Mouse (Mus musculus) ZHBTc4 (cell line): ENCODE measurements around the gene Fgb.
A peak's percentile ranks its signal among the peaks of the same experiment; 100 is the strongest.

Experiments
- DNase-seq: peaks from one replicate; pipeline ENCODE4 v3.0.0-alpha.2; 2011; ENCODE audit warnings: low read depth, low spot score

Fgb gene

DNA sequence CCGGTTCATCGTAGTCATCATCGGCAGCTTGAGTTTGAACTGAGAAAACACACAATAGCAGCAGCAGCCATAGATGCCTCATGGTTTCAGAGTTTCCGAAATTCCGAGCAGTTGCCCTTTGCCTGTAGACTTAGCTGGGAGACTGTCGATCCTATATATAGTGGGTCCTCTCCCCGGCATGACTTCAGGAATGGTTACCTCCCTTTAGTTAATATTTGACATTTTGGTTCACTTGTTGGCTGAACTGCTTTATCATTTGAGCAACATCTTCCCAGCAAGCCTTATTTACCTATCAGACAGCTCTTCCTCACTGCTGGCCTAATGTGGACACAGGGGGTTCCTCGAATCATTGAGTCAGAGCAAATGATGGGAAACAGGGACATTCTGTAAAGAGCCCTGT lies at the start of gene Fgb:
Gene Fgb (minus strand): TSS at position 184 of the 400 bp plus-strand sequence.
- DNase-seq = no peak

DNA sequence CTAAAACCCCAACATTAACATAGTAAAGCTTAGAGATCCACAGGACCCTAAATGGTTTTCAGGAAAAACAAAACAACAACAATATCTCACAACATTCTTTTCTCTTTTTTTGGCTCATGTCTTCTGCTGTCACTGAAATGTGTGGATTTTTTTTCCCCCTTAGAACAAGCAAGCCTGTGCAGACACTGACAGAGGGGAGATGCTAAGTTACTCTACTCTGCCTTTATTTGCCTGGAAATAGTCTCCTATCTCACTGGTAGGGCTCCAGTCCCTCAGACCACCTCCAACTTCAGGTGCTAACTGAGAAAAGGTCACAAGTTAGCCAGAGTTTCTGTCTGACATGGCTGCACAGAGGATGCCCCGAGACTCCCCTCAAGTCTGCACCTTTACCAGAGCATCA lies 49.5 kb upstream of the Fgb start:
- no peak for DNase-seq

DNA sequence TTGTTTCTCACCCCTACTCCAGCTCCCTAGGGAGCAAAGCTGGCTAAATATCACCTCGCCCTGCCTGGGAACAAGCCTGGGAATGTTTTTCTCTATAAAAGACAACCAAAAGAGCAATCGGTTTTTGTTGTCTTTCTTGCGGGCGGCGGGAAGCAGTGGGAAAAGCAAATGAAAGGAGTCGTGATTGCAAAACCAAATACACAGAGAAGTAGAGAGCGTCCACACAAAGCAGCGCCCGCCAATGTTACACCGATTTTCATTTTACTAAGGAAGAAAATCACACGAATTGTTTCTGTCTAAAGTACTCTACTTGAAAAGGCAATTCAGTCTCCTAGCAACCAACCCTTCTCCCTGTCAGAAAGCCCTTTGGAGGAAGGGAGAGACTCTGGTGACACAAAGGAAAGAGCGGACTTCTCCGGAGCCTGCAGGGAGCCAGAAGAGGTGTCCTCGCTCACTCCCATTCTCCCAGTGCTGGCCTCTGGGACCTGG lies 48.9 kb upstream of the Fgb start:
- DNase-seq = peak; percentile 51

DNA sequence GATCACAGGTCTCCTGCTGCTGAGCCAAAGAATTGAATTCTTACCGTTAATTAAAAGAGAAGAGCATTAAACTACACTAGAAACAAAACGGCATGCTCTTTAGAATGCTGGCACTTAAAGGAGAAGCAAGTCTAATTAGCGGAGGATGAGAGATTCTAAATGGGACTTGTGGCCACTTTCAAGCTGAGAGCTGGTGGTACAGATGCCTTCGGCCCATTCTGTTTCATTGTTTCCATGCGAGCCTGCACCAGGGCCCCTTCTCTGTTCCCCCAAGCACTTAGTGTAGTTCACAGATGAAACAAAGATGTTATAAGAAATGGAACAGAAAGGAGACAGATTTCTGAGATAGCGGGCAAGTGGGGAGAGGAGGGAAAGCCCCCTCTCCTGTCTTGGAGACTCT lies 47.9 kb upstream of the Fgb start:
- no peak for DNase-seq

DNA sequence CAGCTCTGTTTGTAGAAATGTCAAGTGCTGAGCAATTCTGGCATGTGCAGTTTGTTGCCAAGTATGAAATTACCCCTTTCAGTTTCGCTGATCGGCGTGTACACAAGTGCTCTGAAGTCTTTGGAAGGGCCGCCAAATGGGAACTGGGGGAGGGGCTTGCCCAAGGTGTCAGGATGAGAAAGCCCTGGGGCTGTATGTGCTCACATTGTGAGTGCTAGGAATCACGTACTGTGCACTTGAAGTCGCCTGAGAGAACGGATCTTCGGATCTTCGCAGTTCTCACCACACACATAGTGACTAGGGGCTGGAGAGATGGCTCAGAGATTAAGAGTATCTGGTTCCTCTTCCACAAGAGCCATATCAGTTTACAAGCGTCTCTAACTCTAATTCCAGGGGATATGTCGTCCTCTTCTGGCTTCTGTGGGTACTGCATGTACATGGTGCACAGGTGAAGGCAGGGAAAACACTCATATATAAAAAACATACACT lies 30.9 kb upstream of the Fgb start:
- DNase-seq = peak; percentile 75

DNA sequence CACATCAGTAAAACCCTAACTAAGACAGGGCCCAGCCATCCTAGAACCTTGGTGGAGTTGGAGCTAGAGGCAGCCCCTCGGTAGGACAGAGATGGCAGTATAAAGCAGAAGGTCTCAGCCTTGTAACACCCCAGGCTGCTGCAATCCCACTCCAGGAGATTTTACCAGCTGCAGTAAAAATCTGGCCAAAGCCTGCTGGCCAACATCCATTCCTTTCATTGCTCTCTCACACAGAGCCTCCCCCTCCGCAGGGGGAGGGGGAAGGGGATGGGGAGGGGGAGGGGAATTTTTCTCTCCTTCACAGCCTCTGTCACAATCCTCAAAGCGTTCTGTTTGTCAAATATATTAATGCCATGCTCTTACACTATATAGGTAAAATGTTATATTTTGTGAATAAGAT lies 26.9 kb upstream of the Fgb start:
- DNase-seq = no peak

DNA sequence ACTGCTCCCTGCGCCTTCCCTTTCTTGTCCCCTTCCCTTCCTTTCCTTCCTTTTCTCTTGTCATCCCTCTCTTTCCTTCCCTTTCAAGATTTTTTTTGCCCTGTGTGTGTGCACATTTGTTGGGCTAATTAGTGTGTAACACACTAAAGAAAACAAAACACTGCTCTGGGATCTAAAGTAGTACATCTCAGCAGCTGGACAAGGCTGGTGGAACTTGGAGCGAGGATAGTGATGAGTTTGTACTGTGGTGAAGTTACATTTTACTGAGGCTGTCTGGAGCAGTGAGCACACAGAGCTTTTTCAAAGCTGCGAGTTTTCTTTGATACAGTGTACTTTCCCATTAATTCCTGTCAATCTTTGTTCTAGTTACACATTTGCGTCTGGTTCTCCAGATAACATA lies 20.6 kb upstream of the Fgb start:
- no peak for DNase-seq

DNA sequence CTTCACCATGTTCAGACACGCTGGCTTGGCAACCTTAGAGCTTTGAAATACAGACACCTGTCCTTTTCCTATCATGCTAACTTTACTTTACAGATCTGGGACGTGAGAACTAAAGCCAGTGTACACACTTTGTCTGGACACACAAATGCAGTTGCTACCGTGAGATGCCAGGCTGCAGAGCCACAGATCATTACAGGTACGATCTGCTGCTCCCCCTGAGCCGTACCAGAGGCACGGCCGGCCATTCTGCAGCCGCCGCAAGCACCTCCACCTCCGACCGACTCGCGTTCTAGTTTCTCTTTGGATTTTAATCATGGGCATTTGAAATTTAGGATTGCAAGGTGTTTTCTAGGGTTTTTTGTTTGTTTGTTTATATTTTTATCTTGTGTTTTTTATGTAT lies 19.2 kb upstream of the Fgb start:
- no peak for DNase-seq

DNA sequence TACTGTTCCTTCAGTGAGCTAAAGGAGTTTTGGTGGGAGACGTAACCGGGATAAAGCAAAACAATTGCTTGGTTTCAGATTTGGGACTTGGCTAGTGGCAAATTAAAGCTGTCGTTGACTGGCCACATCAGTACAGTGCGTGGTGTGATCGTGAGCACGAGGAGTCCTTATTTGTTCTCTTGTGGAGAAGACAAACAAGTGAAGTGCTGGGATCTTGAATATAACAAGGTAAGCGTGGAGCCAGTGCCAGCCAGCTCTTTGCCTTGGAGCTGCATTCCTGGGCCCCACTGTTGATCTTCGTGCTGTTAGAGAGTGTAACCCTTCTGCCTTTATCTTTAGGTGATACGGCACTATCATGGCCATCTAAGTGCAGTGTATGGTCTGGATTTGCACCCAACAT lies 18.3 kb upstream of the Fgb start:
- DNase-seq = no peak

DNA sequence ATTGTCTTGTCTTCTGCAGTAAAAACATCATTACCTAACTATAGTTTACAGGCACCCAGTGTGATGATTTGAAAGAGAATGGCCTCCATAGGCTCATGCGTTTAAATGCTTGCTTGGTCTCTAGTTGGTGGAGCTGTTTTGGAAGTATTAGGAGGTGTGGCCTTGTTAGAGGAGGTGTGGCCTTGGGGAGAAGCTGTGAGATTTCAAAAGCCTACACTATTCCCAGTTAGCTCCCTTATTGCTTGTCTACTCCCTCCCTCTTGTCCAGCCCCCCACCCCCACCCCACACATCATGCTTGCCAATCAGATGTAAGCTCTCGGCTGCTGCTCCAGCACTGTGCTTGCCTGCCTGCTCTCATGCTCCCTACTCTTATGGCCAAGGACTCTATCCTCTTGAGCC lies 7.4 kb upstream of the Fgb start:
- DNase-seq = peak; percentile 57

DNA sequence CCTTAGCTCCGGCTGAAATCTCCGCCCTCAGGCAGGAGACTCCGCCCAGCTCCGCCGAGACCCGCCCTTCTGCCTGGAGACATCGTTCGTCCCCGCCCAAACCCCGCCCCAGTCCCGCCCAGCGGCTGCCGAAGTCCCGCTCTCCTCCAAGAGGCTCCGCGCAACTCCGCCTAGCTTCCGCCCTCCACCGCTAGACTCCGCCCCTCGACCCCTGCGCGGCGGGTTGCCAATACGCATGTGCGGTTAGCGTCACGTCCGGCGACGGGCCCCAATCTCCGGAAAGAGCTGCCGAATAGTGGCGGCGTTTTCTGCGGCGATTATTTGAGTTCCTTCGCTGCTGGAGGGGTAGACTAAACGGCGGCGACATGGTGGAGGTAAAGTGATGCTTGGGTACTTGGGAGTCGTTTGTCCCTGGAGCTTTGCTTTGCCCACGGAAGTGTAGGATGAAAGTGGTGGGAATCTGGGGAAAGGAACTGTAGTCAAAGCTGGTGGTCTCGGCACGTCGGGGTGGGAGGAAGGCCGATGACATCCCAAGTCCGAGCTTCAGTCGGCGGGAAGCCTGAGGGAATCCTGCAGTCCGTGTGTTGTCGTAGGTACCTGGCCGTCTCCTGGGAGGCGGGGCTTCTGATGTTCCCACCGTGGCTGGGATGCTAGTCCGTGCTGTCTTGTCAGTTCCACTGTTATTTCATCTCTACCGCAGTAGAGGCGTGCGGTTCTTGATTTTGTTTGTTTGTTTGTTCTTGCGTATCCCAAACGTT lies 5.8 kb upstream of the Fgb start, which contains the start of gene Plrg1:
Gene Plrg1 (plus strand): TSS at position 242 of the 758 bp plus-strand sequence.
- DNase-seq = peak; percentile 98

DNA sequence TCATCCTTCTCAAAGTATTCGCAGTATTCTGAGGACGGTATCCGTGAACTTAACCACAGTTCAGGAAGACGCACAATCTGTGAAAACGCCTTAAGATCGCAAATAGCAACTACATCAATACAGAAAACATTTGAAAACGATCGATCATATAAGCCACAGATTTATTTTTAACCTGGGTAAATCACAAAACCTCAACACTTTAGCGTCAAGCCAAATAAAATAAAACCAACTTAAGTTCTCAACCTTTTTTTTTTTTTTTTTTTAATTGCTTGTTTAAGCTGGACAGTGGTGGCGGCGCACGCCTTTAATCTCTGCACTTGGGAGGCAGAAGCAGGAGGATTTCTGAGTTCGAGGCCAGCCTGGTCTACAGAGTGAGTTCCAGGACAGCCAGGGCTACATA lies 5.1 kb upstream of the Fgb start:
- no peak for DNase-seq

DNA sequence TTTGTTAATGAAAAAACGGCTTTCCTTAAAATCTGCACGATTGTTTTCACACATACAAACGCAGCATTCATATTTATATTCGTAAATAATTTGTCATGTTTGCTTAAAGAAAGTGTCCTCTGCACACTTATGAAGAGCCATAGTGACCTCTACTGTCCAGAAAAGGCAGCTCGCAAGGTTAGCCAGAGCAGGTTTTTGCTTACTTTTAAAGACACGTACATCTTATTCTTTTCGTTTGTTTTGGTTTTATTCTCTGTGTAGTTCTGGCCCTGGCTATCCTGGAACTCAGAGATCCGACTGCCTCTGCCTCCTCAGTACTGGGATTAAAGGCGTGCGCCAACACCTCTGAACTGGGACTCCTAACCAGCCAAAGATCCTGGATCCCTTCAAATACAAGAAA lies 4.1 kb upstream of the Fgb start:
- DNase-seq = peak; percentile 26

DNA sequence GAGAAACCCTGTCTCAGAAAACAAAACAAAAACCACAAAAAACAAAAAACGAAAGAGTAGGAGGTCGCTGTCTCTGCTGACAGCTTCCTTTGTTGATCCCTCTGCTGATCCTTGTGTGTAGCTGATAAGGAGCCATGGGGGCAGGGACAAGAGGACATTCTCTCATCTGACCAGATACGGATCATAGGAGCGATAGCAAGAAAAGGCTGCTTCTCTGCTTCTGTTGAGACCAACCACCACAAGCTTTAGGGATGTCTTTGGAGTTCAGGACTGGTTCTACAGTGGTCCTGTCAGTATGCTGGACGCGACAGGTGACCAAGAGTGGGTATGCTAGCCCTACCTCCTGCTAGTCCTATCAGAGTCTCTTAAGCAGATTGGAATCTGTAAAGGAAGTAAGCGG lies 3.5 kb upstream of the Fgb start:
- DNase-seq = no peak

DNA sequence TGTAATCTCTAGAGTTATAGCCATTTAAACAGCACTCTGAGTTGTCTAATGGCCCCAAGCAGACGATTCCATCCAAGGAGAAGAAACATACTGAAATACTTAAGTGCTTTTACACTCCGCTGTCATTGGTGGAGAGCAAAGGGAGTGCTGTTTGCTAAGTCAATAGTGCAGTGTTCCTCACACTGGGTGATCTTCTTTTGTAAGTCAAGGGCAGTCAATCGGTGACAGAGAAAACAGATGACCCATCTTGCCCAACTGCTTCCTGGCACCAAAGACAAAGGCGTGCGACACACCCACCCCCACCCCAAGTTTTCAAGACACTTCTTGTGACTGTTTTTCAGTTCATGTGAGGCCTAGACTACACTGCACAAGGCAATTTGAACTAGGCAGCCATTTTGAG lies 2.4 kb upstream of the Fgb start:
- peak; percentile 36 for DNase-seq

DNA sequence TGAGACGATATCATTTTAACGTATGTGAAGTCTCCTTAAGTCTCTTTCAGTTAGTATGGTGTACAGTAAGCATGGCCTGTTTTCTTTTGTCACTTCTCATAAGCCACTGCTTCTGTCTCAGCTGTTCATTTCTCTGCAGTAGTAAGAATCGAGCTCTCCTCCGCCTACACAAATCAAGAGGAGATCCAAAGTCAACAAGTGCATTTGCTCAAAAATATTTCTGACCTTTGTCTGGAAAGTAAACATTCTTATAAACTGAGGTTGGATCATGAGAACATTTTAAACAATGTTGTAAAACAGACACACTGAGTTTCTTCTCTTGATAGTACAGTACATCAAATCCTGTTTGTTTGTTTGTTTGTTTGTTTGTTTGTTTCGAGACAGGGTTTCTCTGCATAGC lies 998 bp upstream of the Fgb start:
- DNase-seq = no peak

DNA sequence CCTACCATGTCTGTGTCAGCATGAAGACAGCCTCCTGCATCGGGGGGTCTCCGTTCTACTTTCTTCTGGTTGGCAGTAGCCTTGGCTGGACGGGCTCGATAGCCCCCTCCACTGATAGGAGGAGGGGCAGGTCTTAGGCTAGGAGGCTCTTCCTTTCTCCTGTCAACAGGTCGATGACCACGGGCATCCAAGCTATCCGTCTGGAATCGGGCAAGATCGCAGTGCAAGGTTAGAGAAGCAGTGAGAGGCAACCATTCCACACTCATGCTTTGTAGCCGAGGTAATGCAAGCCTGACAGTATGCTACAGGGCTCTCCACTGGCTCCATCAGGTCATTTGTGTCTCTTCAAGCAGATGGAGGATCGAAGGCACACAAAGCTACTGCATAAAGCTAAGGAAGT lies 3.0 kb downstream of the Fgb start:
- no peak for DNase-seq

DNA sequence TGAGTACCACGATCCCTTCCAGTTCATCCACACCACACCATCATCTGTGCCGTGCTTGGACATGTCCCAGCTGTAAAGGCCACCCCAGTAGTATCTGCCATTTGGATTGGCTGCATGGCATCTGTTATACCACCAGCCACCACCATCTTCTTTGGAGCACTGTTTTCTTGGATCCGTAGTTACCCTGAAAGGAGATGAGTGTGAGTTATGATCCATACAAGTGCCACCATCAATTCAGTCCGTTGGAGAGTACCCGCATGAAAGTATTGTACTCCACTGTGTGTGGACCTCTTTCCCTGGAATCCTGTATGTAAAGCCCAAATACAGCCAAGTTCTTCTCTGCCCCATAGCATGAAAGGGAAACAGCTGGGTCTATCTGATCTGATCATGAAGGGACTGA lies 7.2 kb downstream of the Fgb start:
- DNase-seq = no peak

DNA sequence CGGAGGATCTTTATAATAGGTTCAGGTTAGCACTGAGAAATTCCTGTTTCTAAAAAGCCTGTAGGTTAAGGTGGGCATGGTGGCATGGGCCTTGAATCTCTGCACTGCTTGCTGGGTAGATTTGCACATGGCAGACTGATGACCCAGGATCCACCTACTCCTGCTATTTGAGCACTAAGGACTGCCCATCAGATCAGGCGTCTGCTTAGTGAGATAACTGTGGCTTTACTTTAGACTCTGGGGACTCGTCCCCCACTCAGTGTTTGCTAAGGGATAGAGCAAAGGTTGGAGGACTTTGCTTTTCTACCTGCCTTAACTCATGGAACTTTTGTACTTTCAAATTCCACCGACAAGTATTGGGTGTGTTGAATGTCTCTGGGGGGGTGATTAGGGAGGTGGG lies 10.0 kb downstream of the Fgb start:
- no peak for DNase-seq

DNA sequence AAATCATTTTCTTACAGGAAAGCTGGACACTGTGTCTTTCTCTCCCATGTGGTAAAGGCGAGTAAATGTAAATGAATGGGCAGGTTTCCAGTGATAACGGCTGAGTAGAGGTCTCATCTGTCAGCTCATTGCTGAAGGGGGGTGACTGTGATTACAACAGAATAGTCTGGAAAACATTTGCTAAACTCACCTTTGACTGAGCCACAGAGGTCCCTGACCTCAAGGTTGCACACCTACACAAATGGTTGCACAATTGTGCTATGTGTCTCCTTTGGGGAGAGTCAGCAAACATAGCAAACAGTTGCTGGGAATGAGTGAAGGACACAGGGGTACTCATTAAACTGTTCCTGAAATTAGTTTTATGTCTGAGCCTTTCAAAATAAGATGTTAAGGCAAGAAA lies 10.8 kb downstream of the Fgb start:
- DNase-seq = no peak

DNA sequence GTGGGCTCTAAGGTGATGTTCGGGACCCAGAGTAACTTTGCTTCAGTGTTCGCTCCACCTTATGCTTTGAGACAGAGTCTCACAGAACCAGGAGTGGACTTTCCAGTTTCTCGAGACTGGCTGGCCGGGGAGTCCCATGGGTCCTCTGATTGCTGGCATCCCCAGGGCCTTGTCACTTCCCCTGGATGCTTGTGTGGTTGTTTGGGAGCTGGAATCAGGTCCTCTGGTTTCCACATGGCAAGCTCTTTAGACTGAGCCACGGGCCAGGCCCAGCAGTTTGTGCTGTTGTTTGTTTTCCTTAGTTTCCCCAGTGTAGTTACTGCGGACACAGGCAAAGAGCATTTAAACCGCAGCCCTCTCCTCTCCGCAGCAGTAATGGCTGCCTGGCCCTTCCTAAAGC lies 15.9 kb downstream of the Fgb start:
- no peak for DNase-seq

DNA sequence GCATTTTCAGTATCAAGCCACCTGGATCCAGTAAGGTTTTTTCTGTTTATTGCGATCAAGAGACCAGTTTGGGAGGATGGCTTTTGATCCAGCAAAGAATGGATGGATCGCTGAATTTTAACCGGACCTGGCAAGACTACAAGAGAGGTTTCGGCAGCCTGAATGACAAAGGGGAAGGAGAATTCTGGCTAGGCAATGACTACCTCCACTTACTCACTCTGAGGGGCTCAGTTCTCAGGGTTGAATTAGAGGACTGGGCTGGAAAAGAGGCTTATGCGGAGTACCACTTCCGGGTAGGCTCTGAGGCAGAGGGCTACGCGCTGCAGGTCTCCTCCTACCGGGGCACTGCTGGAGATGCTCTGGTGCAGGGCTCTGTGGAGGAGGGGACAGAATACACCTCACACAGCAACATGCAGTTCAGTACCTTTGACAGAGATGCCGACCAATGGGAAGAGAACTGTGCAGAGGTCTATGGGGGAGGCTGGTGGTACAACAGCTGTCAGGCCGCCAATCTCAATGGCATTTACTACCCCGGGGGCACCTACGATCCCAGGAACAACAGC lies 16.8 kb downstream of the Fgb start:
- DNase-seq = peak; percentile 29

DNA sequence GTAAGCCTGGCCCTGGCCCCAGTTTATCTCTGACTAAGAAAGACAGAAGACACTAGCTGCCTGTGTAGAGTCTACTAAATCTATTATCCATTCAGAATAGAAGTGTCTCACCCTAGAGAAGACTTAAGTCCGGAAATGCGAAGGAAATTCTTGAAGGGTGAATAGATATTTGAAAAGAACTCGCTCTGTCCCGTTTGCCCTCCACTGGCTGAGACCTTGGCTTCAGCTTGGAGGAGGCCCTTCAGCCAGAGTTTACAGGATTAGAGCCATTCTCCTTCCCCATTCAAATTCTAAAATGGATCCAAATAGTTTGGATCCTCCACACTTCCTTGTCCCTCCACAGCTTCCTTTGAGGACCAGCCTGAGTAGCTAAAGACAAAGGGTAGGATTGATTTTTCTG lies 19.3 kb downstream of the Fgb start:
- DNase-seq = peak; percentile 73
